Mouse (Mus musculus): Measurements from ENCODE around the gene Epha3.

Gene Epha3

DNA sequence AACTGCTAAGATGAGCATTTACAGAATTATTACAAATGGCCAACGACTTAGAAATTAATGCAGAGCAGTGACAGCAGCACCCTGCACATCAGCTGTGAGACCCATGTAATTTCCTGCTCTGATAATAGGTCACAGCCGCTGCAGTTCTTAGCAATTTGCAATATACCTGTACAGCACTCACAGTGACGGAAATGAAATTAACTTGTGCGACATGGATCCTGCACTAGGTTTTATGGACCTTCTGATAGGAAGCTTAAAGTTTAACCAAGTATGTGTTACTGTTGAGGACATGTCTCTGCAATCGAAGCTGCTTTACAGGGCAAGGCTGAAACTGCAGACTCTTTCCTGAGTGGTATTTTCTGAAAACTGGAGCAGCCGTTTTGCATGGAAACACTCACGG is 80.4 kb downstream of the Epha3 start:
- no peak for DNase-seq (ENCODE audit: low spot score in 2 of 2)

GRCm38 (mm10) chr16:63782101-63782500 is 81.9 kb downstream of the Epha3 start:
- DNase-seq (ENCODE audit: low spot score in 2 of 2) = no peak

- no peak for DNase-seq (ENCODE audit: low spot score in 2 of 2)
Observed at GRCm38 (mm10) chr16:63780151-63780550, 83.8 kb downstream of the Epha3 start.

GRCm38 (mm10) chr16:63777811-63778210 is 86.2 kb downstream of the Epha3 start:
- DNase-seq (ENCODE audit: low spot score in 2 of 2) = no peak

- no peak for DNase-seq (ENCODE audit: low spot score in 2 of 2)
Observed at GRCm38 (mm10) chr16:63772566-63772965, 91.4 kb downstream of the Epha3 start.

GRCm38 (mm10) chr16:63767589-63767988 is 96.4 kb downstream of the Epha3 start:
- DNase-seq (ENCODE audit: low spot score in 2 of 2) = no peak

DNA sequence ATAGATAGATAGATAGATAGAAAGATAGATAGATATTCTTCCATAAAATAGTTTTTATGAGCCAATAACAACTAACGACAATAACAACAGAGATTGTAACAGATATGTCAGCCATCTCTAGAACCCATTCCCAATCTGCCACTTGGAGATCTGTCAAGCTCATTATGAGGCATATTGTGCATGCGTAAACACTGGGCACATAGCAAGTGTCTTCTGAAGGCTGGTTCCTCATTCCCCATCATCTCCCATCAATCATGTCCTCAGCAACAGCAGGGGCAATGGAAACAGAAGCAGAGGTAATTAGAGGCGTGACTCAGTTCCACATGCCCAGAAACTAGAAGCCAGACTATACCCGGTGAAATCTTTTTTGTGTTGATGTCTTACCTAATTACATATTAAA is 102.8 kb downstream of the Epha3 start:
- no peak for DNase-seq (ENCODE audit: low spot score in 2 of 2)

DNA sequence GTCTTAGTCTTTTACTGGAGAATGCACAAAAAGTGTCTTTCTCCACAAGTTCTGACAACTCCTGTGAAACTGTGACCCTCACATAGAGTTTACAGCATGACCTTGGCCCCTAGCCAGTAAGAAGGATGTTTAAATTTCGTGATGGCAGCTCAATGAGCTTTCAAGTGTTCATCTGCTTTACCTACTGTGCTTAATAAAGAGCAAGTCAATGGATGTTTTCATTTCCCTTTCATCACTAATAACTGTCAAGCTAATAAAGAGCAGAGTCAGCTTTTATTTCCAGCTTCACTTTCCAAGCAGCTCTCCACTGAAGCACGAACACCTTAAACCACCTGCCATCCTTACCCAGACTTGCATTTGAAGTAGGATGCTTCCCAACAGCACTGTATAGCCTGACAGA is 103.9 kb downstream of the Epha3 start:
- DNase-seq (ENCODE audit: low spot score in 2 of 2) = no peak

DNA sequence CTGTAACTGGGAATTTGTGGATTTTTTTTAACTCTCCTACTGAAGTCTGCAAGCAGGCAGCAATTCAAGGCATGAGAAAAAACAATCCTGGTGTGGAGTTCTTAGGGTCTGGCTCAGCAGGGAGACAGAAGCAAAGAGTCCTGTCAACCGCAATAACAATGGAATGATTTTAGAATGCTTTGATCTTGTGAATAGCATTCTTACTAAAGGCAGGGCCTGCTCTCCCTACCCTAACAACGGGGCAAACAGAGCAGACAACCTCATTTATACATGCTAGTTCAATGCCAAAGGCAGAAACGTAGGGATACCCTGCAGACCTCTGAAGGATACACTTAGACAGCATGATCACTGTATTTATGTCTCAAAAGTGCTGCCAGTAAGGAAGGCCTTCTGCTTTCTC is 110.9 kb downstream of the Epha3 start:
- no peak for DNase-seq (ENCODE audit: low spot score in 2 of 2)

DNA sequence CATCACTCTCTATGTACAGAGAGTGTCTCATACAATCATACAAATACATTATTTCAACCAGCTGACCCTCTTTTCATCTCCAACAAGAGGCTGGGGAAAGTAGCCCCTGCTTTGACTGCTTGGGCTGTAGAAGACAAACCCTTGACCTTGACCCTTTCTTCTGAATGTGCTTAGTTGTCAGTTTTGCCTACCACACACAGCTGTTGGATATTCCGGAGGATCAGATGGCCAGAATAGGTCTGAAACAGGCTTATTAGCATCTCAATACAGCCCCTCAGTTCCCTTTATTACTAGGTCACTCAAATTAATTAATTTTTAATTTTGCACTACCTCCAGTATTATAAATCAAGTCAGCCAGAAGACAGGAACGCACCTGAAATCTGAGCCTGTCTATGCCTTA is 116.2 kb downstream of the Epha3 start:
- no peak for DNase-seq (ENCODE audit: low spot score in 2 of 2)

- no peak for DNase-seq (ENCODE audit: low spot score in 2 of 2)
Observed at GRCm38 (mm10) chr16:63745465-63745864, 118.5 kb downstream of the Epha3 start.

DNA sequence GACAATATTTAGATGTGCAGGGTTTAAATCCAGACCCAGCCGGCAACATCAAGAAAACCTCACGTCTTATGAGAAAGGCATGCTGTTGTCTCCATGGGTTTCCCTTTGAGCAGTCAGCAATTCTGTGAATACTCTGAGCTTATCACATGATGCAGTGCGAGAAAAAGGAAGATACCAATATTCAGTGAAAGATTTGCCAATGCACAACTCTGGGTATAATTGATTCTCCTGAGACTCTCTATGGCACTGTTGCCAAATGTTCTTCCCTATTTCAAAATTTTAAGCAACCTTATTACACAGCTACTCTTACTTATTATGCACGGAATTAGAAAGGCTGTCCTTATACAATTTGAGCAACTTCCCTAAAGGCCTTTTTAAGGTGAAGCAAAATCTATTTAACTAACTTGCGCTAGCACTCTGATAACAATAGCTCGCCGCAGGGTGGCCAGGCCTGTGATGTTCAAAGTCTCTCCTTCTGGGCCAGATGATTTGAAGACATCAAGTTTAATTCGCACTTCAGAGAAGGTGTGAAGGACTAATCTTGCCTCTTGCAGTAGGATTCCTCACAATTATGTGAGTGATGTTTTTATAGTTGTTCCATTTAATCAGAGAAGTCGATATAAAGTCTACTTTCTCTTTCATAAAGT is 120.6 kb downstream of the Epha3 start:
- DNase-seq (ENCODE audit: low spot score in 2 of 2) = no peak

GRCm38 (mm10) chr16:63719235-63719634 is 144.7 kb downstream of the Epha3 start:
- DNase-seq (ENCODE audit: low spot score in 2 of 2) = no peak

- no peak for DNase-seq (ENCODE audit: low spot score in 2 of 2)
Observed at GRCm38 (mm10) chr16:63717317-63717716, 146.7 kb downstream of the Epha3 start.

- DNase-seq (ENCODE audit: low spot score in 2 of 2) = no peak
Observed at GRCm38 (mm10) chr16:63706912-63707868, 156.8 kb downstream of the Epha3 start.

DNA sequence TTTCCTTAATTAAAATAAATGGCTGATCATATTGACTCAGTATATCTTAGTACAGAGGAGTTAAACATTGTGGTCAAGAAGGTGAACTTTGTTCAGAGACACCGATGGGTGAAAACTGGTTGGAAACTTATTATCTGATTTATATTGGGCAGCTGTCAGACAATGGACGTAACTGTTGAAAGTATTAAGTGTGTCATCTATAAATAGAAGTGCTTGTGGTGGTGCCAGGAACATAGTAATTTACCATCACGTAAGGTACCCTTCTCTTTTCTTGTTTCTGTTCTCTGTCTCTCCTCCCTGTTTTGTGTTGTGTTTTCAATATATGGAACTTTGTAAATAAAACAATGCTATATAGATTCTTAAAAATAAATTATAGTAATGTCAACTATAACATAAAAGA is 174.6 kb downstream of the Epha3 start:
- DNase-seq (ENCODE audit: low spot score in 2 of 2) = no peak

DNA sequence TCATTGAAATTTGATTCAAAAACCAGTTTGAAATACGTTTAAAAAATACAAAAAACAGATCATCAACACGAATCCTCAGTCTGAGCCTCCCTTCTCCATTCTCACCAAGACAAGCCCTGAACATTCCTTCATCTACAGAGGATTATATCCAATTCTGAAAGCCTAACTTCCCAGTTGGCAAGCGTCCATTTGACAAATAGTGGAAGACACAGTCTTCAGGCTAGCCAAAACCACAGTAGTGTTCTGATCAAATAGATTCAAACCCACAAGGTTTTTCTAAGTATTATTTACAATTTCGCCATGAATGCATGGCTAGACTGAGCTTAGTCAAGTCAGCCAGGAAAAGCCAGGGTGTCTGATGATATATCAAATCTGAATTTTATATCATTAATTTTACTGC is 179.8 kb downstream of the Epha3 start:
- no peak for DNase-seq (ENCODE audit: low spot score in 2 of 2)

DNA sequence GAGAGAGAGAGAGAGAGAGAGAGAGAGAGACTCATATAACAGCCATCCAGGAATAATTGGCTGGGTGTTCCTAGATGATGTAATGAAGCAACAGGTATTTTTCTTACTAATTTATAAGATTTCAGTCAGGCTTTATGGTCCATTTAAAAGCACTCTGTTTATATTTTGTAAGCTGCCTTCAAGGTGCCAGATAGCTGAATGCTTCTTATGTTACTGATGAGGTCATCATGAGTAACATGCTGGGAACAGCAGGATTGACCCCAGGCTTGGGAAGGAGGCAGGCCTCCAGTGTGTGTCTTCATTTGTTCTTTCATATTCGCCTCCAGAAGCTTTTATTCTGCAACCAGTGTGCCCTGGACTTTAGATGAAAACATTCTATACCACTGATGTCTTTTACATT is 189.5 kb downstream of the Epha3 start:
- no peak for DNase-seq (ENCODE audit: low spot score in 2 of 2)

- DNase-seq (ENCODE audit: low spot score in 2 of 2) = no peak
Observed at GRCm38 (mm10) chr16:63673236-63673840, 190.6 kb downstream of the Epha3 start.

DNA sequence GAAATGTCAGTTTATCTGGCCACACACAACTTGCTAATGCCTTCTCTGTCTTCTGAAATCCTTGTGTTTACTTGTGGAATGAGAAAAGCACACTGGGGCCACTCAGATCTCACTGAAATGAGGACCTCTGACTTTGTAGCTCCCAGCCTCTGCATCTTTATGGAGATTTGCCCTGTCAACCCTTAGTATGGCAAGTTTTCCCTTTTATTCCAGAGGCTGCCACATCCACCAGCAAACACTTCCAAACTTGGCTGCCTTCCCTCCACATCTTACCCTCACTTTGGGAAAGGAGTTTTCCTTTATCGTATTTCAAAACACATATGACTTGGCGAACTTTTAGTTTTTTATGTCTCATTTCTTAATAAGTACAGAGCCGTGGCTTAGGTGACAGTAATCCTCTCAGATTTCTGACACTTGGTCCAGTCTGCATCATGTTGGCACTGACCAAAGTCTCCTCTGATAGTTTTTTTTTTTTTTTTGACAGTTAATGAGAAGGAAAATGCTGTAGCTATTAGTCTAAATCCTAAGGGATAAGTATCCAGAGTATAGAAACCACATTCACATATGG is 198.0 kb downstream of the Epha3 start:
- no peak for DNase-seq (ENCODE audit: low spot score in 2 of 2)

- DNase-seq (ENCODE audit: low spot score in 2 of 2) = no peak
Observed at GRCm38 (mm10) chr16:63658302-63658974, 205.5 kb downstream of the Epha3 start.

GRCm38 (mm10) chr16:63657743-63658142 is 206.2 kb downstream of the Epha3 start:
- no peak for DNase-seq (ENCODE audit: low spot score in 2 of 2)

Measured in spleen, postnatal 14 days (tissue).